Mouse (Mus musculus): ENCODE measurements at regions not wholly inside any gene's neighbourhood (a gene's known extent, or its start where the extent isn't known, plus 50 kb on each side); places are given as distances from the start of the nearest gene placed in this dataset.
A peak's percentile ranks its signal among the peaks of the same experiment; 100 is the strongest.

DNA sequence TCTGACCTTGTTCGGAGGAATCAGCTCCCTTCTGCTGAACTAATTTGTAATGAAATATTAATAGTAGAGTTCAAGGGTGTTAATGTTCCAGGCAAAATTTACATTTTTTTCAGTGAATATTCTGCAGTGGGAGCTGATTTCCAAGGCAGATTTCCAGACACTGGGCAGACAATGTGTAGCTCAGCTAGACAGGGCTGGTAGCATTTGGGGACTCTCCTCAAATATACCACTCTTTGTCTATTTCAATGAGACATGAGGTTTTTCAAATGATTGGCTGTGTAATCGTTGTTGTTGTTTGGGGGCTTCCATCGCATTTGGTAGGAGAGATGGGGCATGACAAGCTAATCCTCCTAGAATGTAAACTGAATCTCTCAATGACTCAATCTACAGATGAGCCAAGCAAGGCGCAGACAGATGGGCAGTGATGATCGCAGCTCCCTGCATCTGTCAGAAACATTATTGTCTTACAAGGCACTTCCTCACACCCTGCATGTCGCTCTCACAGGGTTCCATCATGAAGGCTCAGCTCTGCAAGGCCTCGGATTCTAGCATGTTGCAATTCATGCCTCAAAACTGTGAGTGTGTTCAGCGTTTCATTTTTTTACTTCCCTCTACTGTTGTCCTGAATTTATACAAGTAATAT, 241.7 kb upstream of the Akirin2 start:
- Histone ChIP-seq H3K4me1 (peaks cover 7% of the 10 kb centered on the region), H3K27ac (peak overlapping the region; percentile 18; the same call in 1 of the 2 replicates), H3K9me3 (replicated peaks) (no peaks in the 10 kb centered on the region), H3K4me3 (no peak overlapping the region), H3K27me3 (no peaks in the 10 kb centered on the region), H3K4me2 (replicated peaks) (no peak overlapping the region), H3K9ac (no peak overlapping the region), H3K36me3 (no peaks in the 10 kb centered on the region)
- WGBS = 65% methylated on average over 8 of the region's 8 CpGs
- peak; percentile 54; the same call in 1 of the 2 replicates for ATAC-seq (ENCODE audit: low FRiP score)

DNA sequence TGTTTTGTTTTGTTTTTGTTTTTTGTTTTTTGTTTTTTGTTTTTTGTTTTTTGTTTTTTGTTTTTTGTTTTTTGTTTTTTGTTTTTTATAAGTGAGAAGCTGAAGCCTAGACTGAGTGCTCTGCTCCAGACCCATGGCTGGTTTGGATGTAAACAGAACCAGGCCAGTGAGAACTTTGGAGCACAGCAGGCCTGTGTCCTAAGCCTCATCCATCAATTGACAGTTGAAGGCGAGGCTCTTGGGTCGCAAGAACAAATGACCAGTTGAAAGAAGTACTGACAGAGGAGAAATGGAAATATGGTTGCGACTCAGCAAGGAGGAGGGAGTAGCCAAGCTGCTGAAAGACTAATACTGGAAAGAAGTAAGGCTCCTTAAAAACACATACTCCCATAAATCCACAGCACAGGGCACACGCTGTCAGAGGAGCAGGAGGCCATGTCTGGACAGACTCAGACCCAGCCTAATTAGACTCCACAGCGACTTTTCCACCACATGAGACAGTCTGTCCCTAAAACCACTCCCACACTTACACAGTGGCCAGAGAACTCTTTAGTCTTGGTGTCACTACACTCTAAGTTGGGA, 240.6 kb upstream of the Akirin2 start:
- H3K36me3 ChIP-seq = no peaks in the 10 kb centered on the region
- H3K9me3 ChIP-seq (replicated peaks) = no peaks in the 10 kb centered on the region
- H3K4me2 ChIP-seq (replicated peaks) = no peak overlapping the region
- H3K4me1 ChIP-seq = peaks cover 7% of the 10 kb centered on the region
- no peak overlapping the region for H3K27ac ChIP-seq
- H3K4me3 ChIP-seq = no peak overlapping the region
- H3K9ac ChIP-seq = no peak overlapping the region
- 38% methylated on average over 5 of the region's 5 CpGs for WGBS
- no peak for ATAC-seq (ENCODE audit: low FRiP score)
- H3K27me3 ChIP-seq = no peaks in the 10 kb centered on the region

DNA sequence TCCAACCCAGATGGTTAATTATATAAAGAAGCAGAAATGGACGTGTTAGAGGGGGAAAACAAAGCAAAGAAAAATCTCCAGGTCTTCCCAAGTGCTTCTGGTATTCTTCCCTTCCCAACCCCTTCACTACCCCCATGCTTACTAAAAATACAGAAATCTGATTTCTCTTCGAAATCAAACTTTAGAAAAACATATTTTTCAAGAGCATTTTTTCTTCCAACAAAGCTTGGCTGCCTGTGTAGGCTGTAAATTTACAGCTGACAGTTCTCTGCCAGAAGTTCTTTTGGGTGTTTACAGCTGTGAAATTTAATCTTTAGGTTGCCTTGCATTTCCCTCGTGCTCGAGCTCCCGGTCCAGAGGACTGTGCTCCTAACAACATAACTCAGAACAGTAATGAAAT, 234.9 kb upstream of the Akirin2 start:
- no peaks in the 10 kb centered on the region for H3K27me3 ChIP-seq
- no peak overlapping the region for H3K27ac ChIP-seq
- no peaks in the 10 kb centered on the region for H3K4me1 ChIP-seq
- H3K4me2 ChIP-seq (replicated peaks) = no peak overlapping the region
- no peak for ATAC-seq (ENCODE audit: low FRiP score)
- H3K36me3 ChIP-seq = no peaks in the 10 kb centered on the region
- no peak overlapping the region for H3K9ac ChIP-seq
- H3K9me3 ChIP-seq (replicated peaks) = no peaks in the 10 kb centered on the region
- H3K4me3 ChIP-seq = no peak overlapping the region
- WGBS = 68% methylated on average over 5 of the region's 5 CpGs

DNA sequence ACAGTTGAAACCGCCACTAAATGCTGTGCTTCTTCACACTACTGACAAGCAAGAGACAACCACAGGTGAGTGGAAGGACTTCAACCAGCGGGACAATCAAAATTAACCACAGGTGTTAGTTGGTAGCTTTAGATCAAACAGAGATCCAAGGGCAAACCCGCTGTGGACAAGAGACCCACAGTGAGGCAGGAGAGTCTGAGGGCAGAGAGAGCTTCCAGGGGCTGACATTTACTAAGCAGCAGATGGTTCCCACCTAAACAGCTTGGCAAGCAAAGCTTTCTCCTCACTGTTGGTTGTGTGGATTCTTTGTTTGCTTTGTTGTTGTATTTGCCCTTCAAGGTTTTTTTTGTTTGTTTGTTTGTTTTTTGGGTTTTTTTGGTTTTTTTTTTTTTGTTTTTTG, 227.9 kb upstream of the Akirin2 start:
- no peak for ATAC-seq (ENCODE audit: low FRiP score)
- Histone ChIP-seq H3K4me1 (no peaks in the 10 kb centered on the region), H3K27me3 (no peaks in the 10 kb centered on the region), H3K36me3 (no peaks in the 10 kb centered on the region), H3K27ac (no peak overlapping the region), H3K4me3 (no peak overlapping the region), H3K9ac (no peak overlapping the region), H3K4me2 (replicated peaks) (no peak overlapping the region), H3K9me3 (replicated peaks) (no peaks in the 10 kb centered on the region)
- WGBS = 68% methylated on average over 3 of the region's 3 CpGs

DNA sequence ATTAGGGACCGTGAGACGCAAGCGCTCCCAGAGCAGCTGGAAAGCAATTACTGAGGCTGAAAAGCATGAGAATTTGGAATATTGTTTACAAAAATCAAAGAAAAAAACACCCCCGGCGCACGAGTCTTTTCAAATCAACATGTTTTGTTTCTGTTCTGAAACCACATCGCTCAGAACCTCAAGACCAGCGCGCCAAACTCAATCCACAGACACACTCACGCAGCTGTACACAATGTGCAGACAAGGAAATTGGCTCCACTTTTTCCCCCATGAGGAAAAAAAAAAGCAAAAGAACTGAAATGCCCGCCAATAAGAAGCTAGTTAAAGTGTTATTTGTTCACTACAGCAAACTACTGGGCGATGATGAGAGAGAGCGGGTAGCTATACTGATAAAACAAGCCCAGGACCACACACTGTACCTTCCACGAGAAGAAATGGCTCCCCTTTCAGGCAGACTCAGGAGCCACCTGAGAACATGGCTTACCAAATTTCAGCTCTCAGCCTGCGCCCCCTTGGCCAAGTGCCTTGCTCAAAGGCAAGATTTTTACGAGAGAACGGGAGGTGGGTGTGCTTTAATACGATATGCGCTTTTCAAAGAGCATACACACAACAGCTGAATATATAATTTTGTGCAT, 222.5 kb upstream of the Akirin2 start:
- Histone ChIP-seq H3K36me3 (no peaks in the 10 kb centered on the region), H3K27ac (no peak overlapping the region), H3K4me2 (replicated peaks) (no peak overlapping the region), H3K9ac (no peak overlapping the region), H3K4me1 (no peaks in the 10 kb centered on the region), H3K4me3 (no peak overlapping the region), H3K9me3 (replicated peaks) (no peaks in the 10 kb centered on the region), H3K27me3 (no peaks in the 10 kb centered on the region)
- WGBS = 77% methylated on average over 19 of the region's 19 CpGs
- ATAC-seq (ENCODE audit: low FRiP score) = no peak

DNA sequence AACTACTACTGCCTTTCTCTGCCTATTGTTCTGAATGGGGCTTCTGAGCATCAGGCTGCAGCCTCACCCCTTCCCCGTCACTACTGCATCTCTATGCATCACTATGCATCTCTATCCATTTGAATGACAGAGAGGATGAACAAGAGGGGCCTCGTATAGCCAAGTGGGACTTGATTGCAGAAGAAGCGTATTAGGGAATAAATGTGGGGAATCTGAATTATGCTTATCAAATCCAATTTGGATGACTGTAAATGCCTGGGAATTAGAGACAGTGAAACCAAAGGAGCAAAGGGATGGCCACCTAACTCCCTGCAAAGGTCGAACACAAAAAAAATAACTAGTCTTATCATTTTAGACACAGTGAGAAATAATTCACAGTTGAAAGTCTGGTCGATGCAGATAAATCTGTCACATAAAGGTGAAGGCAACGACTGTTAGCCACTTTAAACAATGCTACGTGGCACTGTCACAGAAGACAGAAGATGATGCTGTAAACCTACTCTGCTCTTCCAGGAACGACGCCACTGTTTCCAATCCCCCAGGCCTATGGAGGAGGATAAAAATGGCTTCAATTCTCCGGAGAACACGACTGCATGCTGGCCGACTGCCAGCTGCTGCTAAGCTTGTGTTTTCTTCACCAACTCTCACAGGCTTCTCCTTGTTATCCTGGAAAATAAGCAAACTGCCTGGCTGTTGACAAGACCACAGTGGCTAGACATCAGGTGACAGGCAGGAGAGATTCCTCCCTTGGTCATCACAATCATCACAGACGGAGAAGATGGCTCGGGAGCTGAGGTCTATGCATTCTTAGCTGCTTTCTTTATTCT, 213.6 kb upstream of the Akirin2 start:
- 49% methylated on average over 14 of the region's 14 CpGs for WGBS
- Histone ChIP-seq H3K36me3 (no peaks in the 10 kb centered on the region), H3K4me3 (no peak overlapping the region), H3K9ac (no peak overlapping the region), H3K4me1 (peaks cover 11% of the 10 kb centered on the region), H3K4me2 (replicated peaks) (no peak overlapping the region), H3K9me3 (replicated peaks) (no peaks in the 10 kb centered on the region), H3K27ac (peak overlapping the region; percentile 57), H3K27me3 (no peaks in the 10 kb centered on the region)
- ATAC-seq (ENCODE audit: low FRiP score) = peak; percentile 75; the same call in 1 of the 2 replicates

DNA sequence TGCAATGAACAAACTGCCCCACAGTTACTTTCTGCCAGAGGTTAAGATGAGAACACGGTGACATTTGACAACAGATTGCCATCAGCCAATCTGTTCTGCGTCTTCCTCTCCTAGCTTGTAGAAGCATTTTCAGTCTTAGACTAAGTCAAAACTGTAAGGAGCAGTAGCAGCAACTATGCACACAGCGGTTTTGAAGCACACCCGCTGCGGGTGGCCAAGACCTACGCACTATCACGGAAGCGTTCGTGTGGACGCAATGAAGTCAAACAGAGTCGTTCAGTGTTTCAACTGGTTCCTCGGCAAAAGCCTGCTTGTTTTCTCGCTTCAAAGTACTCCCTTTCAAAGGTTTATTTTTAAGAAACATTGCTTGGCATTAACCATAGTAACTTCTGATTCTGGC, 212.9 kb upstream of the Akirin2 start:
- H3K4me3 ChIP-seq = no peak overlapping the region
- H3K9ac ChIP-seq = no peak overlapping the region
- H3K27me3 ChIP-seq = no peaks in the 10 kb centered on the region
- H3K4me1 ChIP-seq = peaks cover 11% of the 10 kb centered on the region
- H3K36me3 ChIP-seq = no peaks in the 10 kb centered on the region
- peak overlapping the region; percentile 57 for H3K27ac ChIP-seq
- ATAC-seq (ENCODE audit: low FRiP score) = no peak
- H3K9me3 ChIP-seq (replicated peaks) = no peaks in the 10 kb centered on the region
- WGBS = 84% methylated on average over 13 of the region's 13 CpGs
- H3K4me2 ChIP-seq (replicated peaks) = no peak overlapping the region

DNA sequence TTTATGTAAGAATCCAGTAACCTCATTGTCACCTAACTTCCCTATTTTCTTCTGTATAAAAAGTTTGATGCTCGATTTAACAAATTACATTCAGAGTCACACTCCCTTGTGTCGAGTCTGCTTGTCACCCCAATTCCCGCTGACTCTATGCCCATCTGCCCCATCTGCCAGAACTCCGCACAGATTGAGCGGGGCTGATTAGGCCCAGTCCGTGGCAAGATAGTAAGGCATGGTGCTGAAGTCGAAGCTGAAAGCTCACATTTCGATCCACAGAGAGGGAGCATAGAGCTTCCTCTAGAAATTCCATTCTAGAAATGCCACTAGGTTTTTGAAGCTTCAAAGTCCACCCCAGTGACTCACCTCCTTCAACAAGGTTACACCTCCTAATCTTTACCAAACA, 210.7 kb upstream of the Akirin2 start:
- Histone ChIP-seq H3K36me3 (no peaks in the 10 kb centered on the region), H3K4me2 (replicated peaks) (no peak overlapping the region), H3K4me3 (no peak overlapping the region), H3K9me3 (replicated peaks) (no peaks in the 10 kb centered on the region), H3K27ac (no peak overlapping the region), H3K9ac (no peak overlapping the region), H3K4me1 (peaks cover 11% of the 10 kb centered on the region), H3K27me3 (no peaks in the 10 kb centered on the region)
- ATAC-seq (ENCODE audit: low FRiP score) = no peak
- whole genome bisulfite sequencing = 86% methylated on average over 8 of the region's 8 CpGs

DNA sequence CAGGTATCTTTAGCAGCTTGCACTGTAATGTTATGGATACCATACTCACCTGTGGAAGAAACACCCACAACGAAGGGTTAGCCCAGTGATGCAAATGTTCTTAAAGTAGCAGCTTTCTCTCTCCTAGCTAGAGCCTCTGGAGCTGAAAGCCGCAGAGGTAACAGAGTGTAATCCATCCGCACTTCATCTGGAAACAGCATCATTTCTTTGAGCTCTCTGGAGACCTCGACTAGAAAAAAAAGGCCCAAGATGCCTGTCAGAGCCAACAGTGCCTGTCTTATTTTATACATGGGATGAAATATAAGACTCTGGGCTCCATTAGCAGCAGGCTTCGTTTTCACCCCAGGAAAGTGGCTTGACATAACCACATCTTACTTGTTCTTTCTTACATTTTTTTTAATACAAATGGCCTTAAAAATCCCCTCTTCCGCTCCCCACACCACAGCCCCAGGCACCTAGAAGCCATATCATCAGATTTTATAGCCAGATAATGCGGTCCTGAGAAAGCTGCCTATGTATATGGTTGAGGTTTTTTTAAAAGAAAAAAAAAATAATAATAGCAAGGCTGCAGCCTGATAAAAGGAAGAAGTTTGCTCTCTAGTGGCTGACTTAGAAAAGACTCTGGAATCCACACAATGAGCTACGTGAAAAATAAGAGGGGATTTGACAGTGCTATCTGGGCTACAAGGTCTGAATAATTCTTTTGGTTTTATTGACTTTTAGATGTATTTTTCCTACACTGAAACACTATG, 179.3 kb upstream of the Akirin2 start:
- H3K9ac ChIP-seq = no peak overlapping the region
- no peaks in the 10 kb centered on the region for H3K9me3 ChIP-seq (replicated peaks)
- no peak overlapping the region for H3K4me3 ChIP-seq
- H3K36me3 ChIP-seq = no peaks in the 10 kb centered on the region
- 60% methylated on average over 8 of the region's 8 CpGs for WGBS
- no peak overlapping the region for H3K4me2 ChIP-seq (replicated peaks)
- no peak overlapping the region for H3K27ac ChIP-seq
- 0 out of 2 replicates have a peak, but pooled peaks cover 2% of the 10 kb centered on the region for H3K4me1 ChIP-seq
- no peak; the same call in 1 of the 2 replicates for ATAC-seq (ENCODE audit: low FRiP score)
- H3K27me3 ChIP-seq = no peaks in the 10 kb centered on the region

DNA sequence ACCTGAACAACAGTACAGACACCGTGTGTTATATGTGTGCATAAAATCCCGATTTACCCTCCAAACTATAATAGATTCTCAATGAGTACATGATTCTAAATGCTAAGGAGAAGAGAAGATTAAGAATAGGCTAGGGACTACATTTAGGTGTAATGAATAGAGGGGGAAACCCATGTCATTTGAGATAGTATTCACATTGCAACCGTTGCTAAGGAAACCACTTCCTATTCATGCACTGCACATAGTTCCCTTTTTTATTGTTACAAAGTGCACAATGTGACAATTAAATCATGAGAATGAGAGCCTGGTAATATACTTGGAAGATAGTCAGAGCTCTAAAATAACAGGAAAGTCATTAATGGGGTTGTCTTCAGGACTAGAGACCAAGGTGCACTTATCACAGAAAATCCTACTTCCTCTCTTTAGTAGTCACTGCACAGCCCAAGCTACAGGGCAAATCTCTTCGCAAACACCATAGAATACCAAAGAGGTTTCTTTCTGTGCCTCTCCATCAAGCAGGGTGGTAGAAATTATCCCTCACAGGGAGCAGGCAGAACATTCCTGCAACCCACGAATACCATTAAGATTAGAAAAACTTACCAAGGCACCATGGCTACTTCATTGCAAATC, 164.3 kb upstream of the Akirin2 start:
- ATAC-seq (ENCODE audit: low FRiP score) = no peak
- no peak overlapping the region for H3K9ac ChIP-seq
- no peaks in the 10 kb centered on the region for H3K36me3 ChIP-seq
- no peak overlapping the region for H3K4me2 ChIP-seq (replicated peaks)
- H3K27ac ChIP-seq = no peak overlapping the region
- no peaks in the 10 kb centered on the region for H3K4me1 ChIP-seq
- H3K4me3 ChIP-seq = no peak overlapping the region
- no peaks in the 10 kb centered on the region for H3K27me3 ChIP-seq
- 0 out of 2 replicates have a peak, but pooled peaks cover under 1% of the 10 kb centered on the region for H3K9me3 ChIP-seq (replicated peaks)
- WGBS = 76% methylated on average over 5 of the region's 5 CpGs

DNA sequence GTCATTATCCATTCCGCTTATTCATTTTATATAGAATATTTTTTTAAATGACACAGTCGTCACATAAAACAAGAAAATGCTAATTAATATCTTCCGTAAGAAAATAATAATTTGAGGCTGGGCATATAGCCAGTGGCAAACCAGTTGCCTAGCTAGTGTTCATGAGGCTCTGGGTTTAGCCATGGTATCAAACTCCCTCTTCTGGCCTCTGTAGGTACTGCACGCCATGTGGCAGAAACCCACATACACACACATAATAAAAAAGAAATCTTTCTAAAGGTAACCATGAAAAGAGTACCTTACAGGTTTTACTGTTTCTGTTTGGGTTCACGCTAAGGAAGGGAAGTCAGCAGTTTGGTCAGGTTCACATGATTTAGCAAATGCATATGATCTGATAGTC, 159.2 kb upstream of the Akirin2 start:
- no peaks in the 10 kb centered on the region for H3K4me1 ChIP-seq
- no peaks in the 10 kb centered on the region for H3K36me3 ChIP-seq
- 94% methylated on average over 5 of the region's 5 CpGs for WGBS

More for the DNA sequence above, 159.2 kb upstream of the Akirin2 start:
- 0 out of 2 replicates have a peak, but pooled peaks cover 4% of the 10 kb centered on the region for H3K9me3 ChIP-seq (replicated peaks)
- no peak for ATAC-seq (ENCODE audit: low FRiP score)
- no peak overlapping the region for H3K4me2 ChIP-seq (replicated peaks)
- H3K27me3 ChIP-seq = no peaks in the 10 kb centered on the region
- no peak overlapping the region for H3K4me3 ChIP-seq
- H3K9ac ChIP-seq = no peak overlapping the region
- H3K27ac ChIP-seq = no peak overlapping the region
